Mouse (Mus musculus) cerebellum, postnatal 14 days (tissue): Measurements from ENCODE around the gene Rae1.

Experiments used
- DNase-seq, 2 experiments: peaks; one replicate each; pipeline ENCODE4 v3.0.0; 2021; ENCODE audit warnings: mixed read lengths in 2 of 2

The Rae1 gene

DNA sequence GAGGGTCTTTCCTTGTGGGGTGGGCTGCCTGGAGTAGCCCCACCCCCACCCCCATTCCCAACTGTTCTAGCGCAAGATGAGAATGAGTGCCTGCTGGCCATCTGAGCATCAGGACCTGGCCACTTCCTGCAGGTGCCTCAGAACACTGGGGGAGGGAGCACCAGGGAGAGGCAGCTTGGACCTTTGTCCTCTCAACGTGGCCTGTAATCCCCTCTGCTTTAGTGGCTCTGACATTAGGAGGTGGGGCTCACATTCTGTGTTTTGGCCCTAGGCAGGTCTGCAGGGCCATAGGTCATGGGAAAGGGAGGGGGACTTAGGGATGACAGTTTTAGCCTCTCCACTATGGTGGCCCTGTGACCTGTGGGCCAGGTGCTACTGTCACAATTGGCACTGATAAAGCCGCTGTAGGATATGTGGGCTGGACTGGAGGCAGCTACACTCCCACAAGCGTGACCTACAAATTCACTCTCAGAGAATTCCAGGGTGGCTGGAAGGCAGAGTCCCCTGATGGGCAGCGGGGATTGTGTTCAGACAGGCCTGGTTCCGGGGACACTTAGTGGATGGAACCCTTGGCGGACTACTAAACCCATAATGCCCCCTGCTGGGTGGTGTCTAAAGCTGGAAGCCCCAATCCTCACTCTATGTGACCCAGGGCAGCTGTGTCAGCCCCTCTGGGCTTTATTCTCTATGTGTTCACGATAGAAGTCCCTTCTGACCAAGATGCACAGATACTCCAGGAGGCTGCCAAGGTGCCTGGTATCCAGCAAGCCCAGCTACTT lies 50.9 kb downstream of the Rae1 start:
- DNase-seq = no peak

- peak in 1 of 2 experiments; percentile 16 for DNase-seq
These were observed 53.0 kb downstream of the Rae1 start for GRCm38 (mm10) chr2:173052881-173053280.

DNA sequence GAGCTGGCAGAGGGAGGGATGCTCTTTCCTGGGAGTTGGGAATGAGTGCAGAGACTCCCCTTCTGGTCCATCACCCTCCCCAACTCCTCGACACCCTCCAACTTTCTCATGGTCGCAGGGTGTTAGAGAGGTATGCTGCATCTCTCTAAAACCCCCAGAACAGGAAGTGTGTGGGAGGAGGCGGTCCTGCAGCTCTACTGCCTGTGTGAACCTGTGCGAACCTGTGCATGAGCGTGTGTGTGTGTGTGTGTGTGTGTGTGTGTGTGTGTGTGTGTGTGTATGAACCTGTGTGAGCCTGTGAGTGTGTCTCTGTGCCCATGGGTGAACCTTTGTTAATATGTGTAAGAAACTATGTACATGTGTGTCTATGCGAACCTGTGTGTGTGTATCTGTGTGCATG lies 53.9 kb downstream of the Rae1 start:
- DNase-seq = no peak

DNA sequence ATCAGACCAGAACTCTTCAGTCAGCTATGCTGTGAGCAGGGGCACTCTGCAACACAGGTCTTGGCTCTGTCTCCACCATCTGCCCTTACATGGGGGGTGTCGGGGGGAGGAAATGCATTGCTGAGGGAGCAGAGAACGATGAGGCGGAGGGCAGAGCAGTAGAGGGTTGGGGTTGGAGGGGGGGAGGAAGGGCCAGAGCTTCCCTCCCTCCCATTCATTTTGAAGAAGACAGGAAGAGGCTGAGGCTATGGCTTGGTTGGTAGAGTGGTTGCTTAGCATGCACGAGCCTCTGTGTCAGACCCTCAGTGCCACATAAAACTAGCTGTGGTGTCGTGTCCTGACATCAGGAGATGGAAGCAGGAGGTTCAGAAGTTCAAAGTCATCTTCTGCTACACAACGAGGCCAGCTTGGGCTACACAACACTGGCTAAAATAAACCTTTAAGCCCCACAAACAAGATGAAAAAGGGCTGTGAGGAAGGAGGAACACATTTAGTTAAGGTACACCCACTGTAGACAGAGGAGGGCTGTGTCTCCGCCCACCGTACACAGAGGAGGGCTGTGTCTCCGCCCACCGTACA lies 56.5 kb downstream of the Rae1 start:
- DNase-seq = no peak

DNA sequence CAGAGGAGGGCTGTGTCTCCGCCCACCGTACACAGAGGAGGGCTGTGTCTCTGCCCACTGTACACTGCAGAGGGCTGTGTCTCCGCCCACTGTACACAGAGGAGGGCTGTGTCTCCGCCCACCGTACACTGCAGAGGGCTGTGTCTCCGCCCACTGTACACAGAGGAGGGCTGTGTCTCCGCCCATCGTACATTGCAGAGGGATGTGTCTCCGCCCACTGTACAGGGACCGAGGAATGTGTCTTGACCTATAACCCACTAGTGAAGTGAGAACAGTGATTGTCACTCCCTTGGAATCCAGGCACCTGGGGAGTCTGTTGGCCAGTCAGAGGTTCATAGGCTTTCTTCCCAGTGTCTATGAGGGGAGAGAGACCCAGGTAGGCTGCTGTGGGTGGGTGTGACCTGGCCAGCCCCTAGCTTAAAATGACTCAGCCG lies 57.0 kb downstream of the Rae1 start:
- no peak for DNase-seq

DNA sequence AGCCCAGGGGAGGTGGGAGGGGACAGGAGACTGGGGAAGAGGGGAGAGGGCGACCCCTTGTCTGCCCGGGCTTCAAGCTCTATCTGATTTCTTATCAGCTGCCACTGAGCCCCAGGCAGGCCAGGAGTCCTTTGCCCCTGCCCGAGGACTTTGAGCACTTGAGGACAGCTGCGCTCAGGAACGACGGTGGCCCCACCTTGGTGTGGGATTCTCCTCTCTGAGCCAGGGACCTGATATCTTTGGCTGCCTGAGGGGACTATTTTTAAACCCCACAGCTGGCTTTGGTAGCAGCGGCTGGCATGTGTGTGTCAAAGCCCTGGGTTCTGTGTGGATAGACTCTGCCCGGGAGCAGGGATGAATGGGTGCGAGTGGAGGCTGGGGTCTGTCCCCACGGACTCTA lies 57.7 kb downstream of the Rae1 start:
- no peak for DNase-seq

GRCm38 (mm10) chr2:173058263-173058662 lies 58.3 kb downstream of the Rae1 start:
- no peak for DNase-seq

- no peak for DNase-seq
These were observed 60.5 kb downstream of the Rae1 start for GRCm38 (mm10) chr2:173060450-173060849.

- no peak for DNase-seq
These were observed 61.8 kb downstream of the Rae1 start for GRCm38 (mm10) chr2:173061443-173062351.

GRCm38 (mm10) chr2:173063219-173063618 lies 63.3 kb downstream of the Rae1 start:
- DNase-seq = no peak

- no peak for DNase-seq
These were observed 64.9 kb downstream of the Rae1 start for GRCm38 (mm10) chr2:173064864-173065263.
